Mouse (Mus musculus): Measurements from ENCODE around the gene Nup98.

- TF ChIP-seq MAFK (IDR thresholded peaks at IDR 0.05; ENCODE audit: insufficient read depth, low read depth, low read length) = no peak
- TF ChIP-seq ZNF384 (IDR thresholded peaks at IDR 0.05; ENCODE audit: low read depth, low read length) = no peak
These were observed 109.1 kb downstream of the Nup98 start for GRCm38 (mm10) chr7:102100868-102101267.
